Mouse (Mus musculus) ES-E14 (cell line): ENCODE results near the gene Tcf25.

Source experiments
- CHD2 ChIP-seq: IDR thresholded peaks from 2 replicates; pipeline ENCODE4 v1.6.1; 2014; ENCODE audit warnings: mild to moderate bottlenecking, low read depth, low read length, inconsistent platforms
- HCFC1 ChIP-seq: IDR thresholded peaks from 2 replicates; pipeline ENCODE4 v1.6.1; 2012; ENCODE audit warnings: low read length, inconsistent platforms, borderline replicate concordance; ENCODE audit not compliant: insufficient read depth
- MAFK ChIP-seq: IDR thresholded peaks from 2 replicates; pipeline ENCODE4 v1.6.1; 2014; ENCODE audit warnings: mild to moderate bottlenecking, low read depth, low read length, inconsistent platforms; ENCODE audit not compliant: insufficient read depth
- ZC3H11A ChIP-seq: IDR thresholded peaks from 2 replicates; pipeline ENCODE4 v1.6.1; 2012; ENCODE audit warnings: low read depth, mild to moderate bottlenecking, inconsistent platforms, low read length, borderline replicate concordance
- ZNF384 ChIP-seq: IDR thresholded peaks from 2 replicates; pipeline ENCODE4 v1.6.1; 2012; ENCODE audit warnings: low read depth, low read length, inconsistent platforms

GRCm38 (mm10) chr8:123348237-123348843, 25.2 kb upstream of the Tcf25 start:
- no peak for TF ChIP-seq HCFC1
- TF ChIP-seq ZC3H11A, result no peak
- no peak for TF ChIP-seq CHD2
- TF ChIP-seq ZNF384, result no peak
- TF ChIP-seq MAFK, result no peak
